ENCODE assay signal across 34 mouse cellular contexts in genomic region chr13:48525745-48526144, GRCm38 (mm10). TPM values are rescaled to one million over a fixed set of nuclear protein-coding genes. Genes with fewer than 3 reads are reported as not detected.
DNase-seq lines count a peak whose midpoint lies in the region; ATAC-seq and TF ChIP-seq lines count a peak whose summit lies in the region.
"Had no signal": no experiment of that assay in that cellular context is flagged by ENCODE, and none has a peak within 500 bp of the region (broad histone marks: within the 10 kb centered on the region; RNA-seq: fewer than 3 reads in every experiment).

No protein-coding gene starts in this region.

- TF ChIP-seq RAD21 in CH12.LX (IDR thresholded peaks at IDR 0.05; ENCODE audit: low read depth, low read length), result no peak

- dilution Hi-C loops in CH12.LX (cut with MboI; ENCODE audit: extremely low pct_ligation_motif_present, extremely low pct_unique_long_range_greater_than_20kb, low sequenced_read_pairs), result no loop called here

- H3K27me3 ChIP-seq in CH12.LX (replicated peaks), result no peaks in the 10 kb centered on the region
- no peaks in the 10 kb centered on the region for H3K27me3 ChIP-seq in midbrain, embryonic 15.5 days (replicated peaks)
- H3K27me3 ChIP-seq: embryonic facial prominence, embryonic 12.5 days; heart, embryonic 13.5 days; intestine, embryonic 15.5 days; liver, embryonic 12.5 days; neural tube, embryonic 12.5 days had no signal

- no peak for TF ChIP-seq POLR2A in CH12.LX (IDR thresholded peaks at IDR 0.05; ENCODE audit: low read depth, low read length)

- no peak overlapping the region for H3K27ac ChIP-seq in CH12.LX (ENCODE audit: insufficient read depth, low read depth)
- no peak overlapping the region for H3K27ac ChIP-seq in midbrain, embryonic 15.5 days
- H3K27ac ChIP-seq: embryonic facial prominence, embryonic 12.5 days; gastrocnemius, adult 2 months; heart, adult 2 months; heart, embryonic 13.5 days; intestine, embryonic 15.5 days; kidney, postnatal 0 days; liver, embryonic 12.5 days; macrophage; neural tube, embryonic 12.5 days had no signal

- H3K36me3 ChIP-seq in CH12.LX (replicated peaks in 1 of 2; ENCODE audit: control insufficient read depth in 1 of 2, insufficient read depth in 1 of 2, low read length in 1 of 2), result no peaks in the 10 kb centered on the region
- H3K36me3 ChIP-seq in midbrain, embryonic 15.5 days (replicated peaks), result no peaks in the 10 kb centered on the region
- H3K36me3 ChIP-seq: embryonic facial prominence, embryonic 12.5 days; heart, embryonic 13.5 days; intestine, embryonic 15.5 days; liver, embryonic 12.5 days; neural tube, embryonic 12.5 days had no signal

- in situ Hi-C loops in CH12.LX (cut with MboI; ENCODE audit: low pct_ligation_motif_present, low pct_unique_long_range_greater_than_20kb, low sequenced_read_pairs), result loop anchor here (5.0 to 25.0 kb wide), 2 partner anchors 112 to 287 kb away; no protein-coding TSS in a partner anchor

- no peak for TF ChIP-seq EP300 in CH12.LX (IDR thresholded peaks at IDR 0.05; ENCODE audit: low read length)

- 80% methylated on average over 5 of the region's 5 CpGs for WGBS in midbrain, embryonic 15.5 days

- no peaks in the 10 kb centered on the region for H3K9me3 ChIP-seq in CH12.LX (replicated peaks; ENCODE audit: low read length)
- H3K9me3 ChIP-seq in midbrain, embryonic 15.5 days, result no peaks in the 10 kb centered on the region
- H3K9me3 ChIP-seq: embryonic facial prominence, embryonic 12.5 days; heart, embryonic 13.5 days; intestine, embryonic 15.5 days; liver, embryonic 12.5 days; neural tube, embryonic 12.5 days had no signal

- TF ChIP-seq CTCF in CH12.LX (conservative IDR thresholded peaks at IDR 0.05 in 1 of 2, IDR thresholded peaks at IDR 0.05 in 1 of 2; ENCODE audit: low read depth in 2 of 2, low read length in 2 of 2), result no peak

- peak; percentile 42 for ATAC-seq in granulocyte monocyte progenitor cell, adult 5-6 weeks (replicated peaks; ENCODE audit: poor library complexity, severe bottlenecking)
- 0 out of 2 replicates have a peak, but pooled peaks have one; percentile 29 for ATAC-seq in megakaryocyte-erythroid progenitor cell, adult 5-6 weeks (replicated peaks; ENCODE audit: low FRiP score, low TSS enrichment, poor library complexity, severe bottlenecking)
- no peak for ATAC-seq in midbrain, embryonic 15.5 days (replicated peaks)
- ATAC-seq: forebrain, embryonic 14.5 days; hindbrain, embryonic 16.5 days; intestine, embryonic 15.5 days; liver, embryonic 12.5 days; liver, postnatal 0 days had no signal

- no peak overlapping the region for H3K4me3 ChIP-seq in CH12.LX (replicated peaks in 1 of 3; ENCODE audit: low read depth in 2 of 3, low read length in 2 of 3, poor library complexity in 1 of 3)
- H3K4me3 ChIP-seq in midbrain, embryonic 15.5 days, result no peak overlapping the region
- H3K4me3 ChIP-seq: embryonic facial prominence, embryonic 12.5 days; gastrocnemius, adult 2 months; heart, adult 2 months; heart, embryonic 13.5 days; intestine, embryonic 15.5 days; liver, embryonic 12.5 days; myocyte; neural tube, embryonic 12.5 days had no signal

- H3K4me2 ChIP-seq in CH12.LX (ENCODE audit: insufficient read depth, low read depth, poor library complexity, severe bottlenecking), result no peak overlapping the region
- H3K4me2 ChIP-seq in midbrain, embryonic 15.5 days, result no peak overlapping the region
- H3K4me2 ChIP-seq: embryonic facial prominence, embryonic 12.5 days; heart, embryonic 13.5 days; intestine, embryonic 15.5 days; liver, embryonic 12.5 days; midbrain, embryonic 11.5 days; neural tube, embryonic 12.5 days had no signal

- DNase-seq in CD4-positive helper T cell, adult 2 months (ENCODE audit: low read depth, low spot score), result peak; percentile 37
- DNase-seq in CH12.LX (ENCODE audit: extremely low read depth), result peak; percentile 33
- no peak for DNase-seq in frontal cortex, postnatal 14 days (ENCODE audit: low spot score in 2 of 2)
- no peak for DNase-seq in spleen, adult 12 weeks (ENCODE audit: low spot score)
- DNase-seq: adrenal gland, postnatal 14 days; cerebellum, adult 18-20 months; cerebellum, postnatal 14 days; embryo, embryonic 11 days; gastrocnemius, adult 2 months; gastrocnemius, postnatal 36 days; heart, adult 2 months; heart, postnatal 14 days; kidney, postnatal 4 days; left cerebral cortex, postnatal 4 days; liver, postnatal 0 days; right cerebral cortex, adult 18-20 months; thymus, adult 2 months; thymus, postnatal 4 days had no signal

- peaks cover 0 to 4% of the 10 kb centered on the region in 2 experiments; a peak in 2 of 4 replicates for H3K4me1 ChIP-seq in CH12.LX (ENCODE audit: control insufficient read depth in 1 of 2, insufficient read depth in 2 of 2)
- peaks cover 2% of the 10 kb centered on the region; the same call in 1 of the 2 replicates for H3K4me1 ChIP-seq in midbrain, embryonic 15.5 days
- H3K4me1 ChIP-seq: embryonic facial prominence, embryonic 12.5 days; heart, embryonic 13.5 days; intestine, embryonic 15.5 days; neural tube, embryonic 12.5 days had no signal

- H3K79me2 ChIP-seq in CH12.LX (replicated peaks; ENCODE audit: control insufficient read depth, extremely low read depth, insufficient read depth, poor library complexity, severe bottlenecking), result no peaks in the 10 kb centered on the region

- H3K9ac ChIP-seq in CH12.LX (ENCODE audit: insufficient read depth, low read depth), result no peak overlapping the region
- H3K9ac ChIP-seq in midbrain, embryonic 15.5 days, result no peak overlapping the region
- H3K9ac ChIP-seq: embryonic facial prominence, embryonic 12.5 days; heart, embryonic 13.5 days; intestine, embryonic 15.5 days; liver, embryonic 12.5 days; liver, postnatal 0 days; neural tube, embryonic 12.5 days had no signal

TF ChIP-seq in CH12.LX, 34 proteins besides CTCF, POLR2A, EP300 and RAD21:
- TF ChIP-seq USF1 (IDR thresholded peaks at IDR 0.05; ENCODE audit: low read depth, low read length), result no peak

RNA-seq across cellular contexts. Expression of gene A830005F24Rik, which starts 12.4 kb away (rescaled TPM):
- total RNA-seq in CH12.LX (2012; rRNA removed) (1.8 and 2.4 TPM in 2 replicates), CH12.LX (2014; rRNA removed) (2.7 and 4.2 TPM in 2 replicates)
- 2.0 and 2.8 TPM in 2 replicates for polyA plus RNA-seq in CH12.LX (2012; ENCODE audit: insufficient read length, low read depth)
- total RNA-seq in granulocyte monocyte progenitor cell, adult 5-6 weeks (2014; fragmentation: Nextera tagmentation), result 1.6 and 3.5 TPM in 2 replicates
- 1.1 TPM in 1 of 2 replicates, not detected in the other for total RNA-seq in granulocyte monocyte progenitor cell, adult 5-6 weeks (2017)
- total RNA-seq in megakaryocyte-erythroid progenitor cell, adult 5-6 weeks (2014; fragmentation: Nextera tagmentation), result not detected in 2 replicates
- 3.8 TPM in 1 of 2 replicates, not detected in the other for total RNA-seq in megakaryocyte-erythroid progenitor cell, adult 5-6 weeks (2017)
- 3.6 TPM in 2 replicates for polyA plus RNA-seq in midbrain, embryonic 15.5 days (2015; fragmentation: Nextera tagmentation; extraction: Ambion mirVana)
- total RNA-seq: adrenal gland, postnatal 14 days; heart, postnatal 14 days had no signal
- polyA plus RNA-seq: heart, adult 2 months; kidney, adult 2 months; macrophage; spleen, adult 2 months; thymus, adult 2 months had no signal

RNA-seq across cellular contexts. Expression of gene Zfp169, which starts 12.5 kb away (rescaled TPM):
- total RNA-seq in CH12.LX (2012; rRNA removed) (6.2 and 6.6 TPM in 2 replicates), CH12.LX (2014; rRNA removed) (3.4 and 4.2 TPM in 2 replicates)
- polyA plus RNA-seq in CH12.LX (2012; ENCODE audit: insufficient read length, low read depth), result 2.3 and 2.9 TPM in 2 replicates
- 16.2 and 18.7 TPM in 2 replicates for total RNA-seq in granulocyte monocyte progenitor cell, adult 5-6 weeks (2014; fragmentation: Nextera tagmentation)
- 8.4 and 11.0 TPM in 2 replicates for total RNA-seq in granulocyte monocyte progenitor cell, adult 5-6 weeks (2017)
- total RNA-seq in megakaryocyte-erythroid progenitor cell, adult 5-6 weeks (2014; fragmentation: Nextera tagmentation), result 11.6 and 16.1 TPM in 2 replicates
- 3.5 and 12.6 TPM in 2 replicates for total RNA-seq in megakaryocyte-erythroid progenitor cell, adult 5-6 weeks (2017)
- polyA plus RNA-seq in midbrain, embryonic 15.5 days (2015; fragmentation: Nextera tagmentation; extraction: Ambion mirVana), result 6.5 and 8.7 TPM in 2 replicates

Comparison
In these comparisons a context has a peak if more than half of its experiments do, and no peak if none do; other contexts are left out.
1. DNase-seq: peak in CD4-positive helper T cell, adult 2 months (single experiment) and CH12.LX (single experiment); none in frontal cortex, postnatal 14 days (0 of 2) and spleen, adult 12 weeks (single experiment).